Mouse (Mus musculus) spleen, adult 2 months (tissue): ENCODE data around the gene Rcn1. TPM values are rescaled to one million over a fixed set of nuclear protein-coding genes. Genes with fewer than 3 reads are reported as not detected.

Source experiments
- DNase-seq, 2 experiments: peaks; one replicate each; pipeline versions ENCODE4 v3.0.0 to v3.0.0-alpha.2; 2012 to 2021; ENCODE audit warnings: low spot score in 2 of 2, low read depth in 1 of 2
- H3K27ac ChIP-seq: fragments of 200-500 bp; 2 replicates; pipeline ENCODE4 v1.5.1; 2012; ENCODE audit warnings: low read length, inconsistent platforms; ENCODE audit not compliant: insufficient read depth
- H3K27me3 ChIP-seq: fragments of 200-500 bp; 2 replicates; pipeline ENCODE4 v1.6.1; 2012; ENCODE audit warnings: mild to moderate bottlenecking, moderate library complexity, low read length, inconsistent platforms; ENCODE audit not compliant: control insufficient read depth, insufficient read depth
- H3K36me3 ChIP-seq: fragments of 200-500 bp; 2 replicates; pipeline ENCODE4 v1.6.1; 2012; ENCODE audit warnings: mild to moderate bottlenecking, low read length, inconsistent platforms; ENCODE audit not compliant: control insufficient read depth, insufficient read depth
- H3K4me1 ChIP-seq: fragments of 200-500 bp; 2 replicates; pipeline ENCODE4 v1.6.1; 2011; ENCODE audit warnings: inconsistent platforms; ENCODE audit not compliant: control insufficient read depth, insufficient read depth, insufficient read length
- H3K4me3 ChIP-seq: fragments of 200-500 bp; 2 replicates; pipeline ENCODE4 v1.5.1; 2011; ENCODE audit warnings: mild to moderate bottlenecking, inconsistent platforms; ENCODE audit not compliant: insufficient read depth, insufficient read length; ENCODE audit errors: extremely low read depth
- CTCF ChIP-seq: fragments of 200-500 bp; IDR thresholded peaks from 2 replicates; pipeline ENCODE4 v1.5.1; 2011; ENCODE audit warnings: mild to moderate bottlenecking, inconsistent platforms; ENCODE audit not compliant: insufficient read depth, insufficient read length, insufficient replicate concordance; ENCODE audit errors: extremely low read depth
- POLR2A ChIP-seq: fragments of 200-500 bp; IDR thresholded peaks from 2 replicates; pipeline ENCODE4 v1.6.1; 2011; ENCODE audit warnings: low read depth, low read length, inconsistent platforms
- WGBS: fragments of 180-500 bp; shearing (Covaris S2); methylation state at CpG from one replicate; pipeline ENCODE4 v1.1.7; 2018; 5-methylcytosine and 5-hydroxymethylcytosine counted together
- polyA plus RNA-seq: library from polyadenylated mRNA; depleted of rRNA; stranded (reverse); fragments of >200 nt; gene quantifications from 2 replicates; pipeline ENCODE4 v1.2.3, GENCODE M21; 2012

Rcn1 gene
- polyA plus RNA-seq, 1 experiment, result 5.1 TPM

GRCm38 (mm10) chr2:105384998-105385397 lies 14.1 kb downstream of the Rcn1 start:
- 82% methylated on average over 3 of the region's 3 CpGs for WGBS
- no peak for DNase-seq
- Histone ChIP-seq H3K27ac (no peak overlapping the region), H3K4me1 (no peaks in the 10 kb centered on the region), H3K36me3 (peaks cover 4% of the 10 kb centered on the region), H3K4me3 (no peak overlapping the region), H3K27me3 (no peaks in the 10 kb centered on the region)
- no peak for TF ChIP-seq CTCF
- TF ChIP-seq POLR2A, result no peak

GRCm38 (mm10) chr2:105383063-105383462 lies 16.1 kb downstream of the Rcn1 start:
- H3K4me1 ChIP-seq, result no peaks in the 10 kb centered on the region
- 92% methylated on average over 8 of the region's 8 CpGs for WGBS
- no peak overlapping the region for H3K4me3 ChIP-seq
- H3K27me3 ChIP-seq, result no peaks in the 10 kb centered on the region
- no peak overlapping the region for H3K27ac ChIP-seq
- no peak for DNase-seq
- H3K36me3 ChIP-seq, result peaks cover 3% of the 10 kb centered on the region
- no peak for TF ChIP-seq POLR2A
- TF ChIP-seq CTCF, result no peak

- Histone ChIP-seq H3K36me3 (no peaks in the 10 kb centered on the region), H3K27me3 (no peaks in the 10 kb centered on the region), H3K27ac (no peak overlapping the region), H3K4me1 (no peaks in the 10 kb centered on the region), H3K4me3 (no peak overlapping the region)
- no peak for DNase-seq
- no peak for TF ChIP-seq POLR2A
- TF ChIP-seq CTCF, result no peak
- WGBS, result 79% methylated on average over 3 of the region's 3 CpGs
These were observed 18.3 kb downstream of the Rcn1 start for GRCm38 (mm10) chr2:105380757-105381319.

- DNase-seq, result no peak
- no peak overlapping the region for H3K27ac ChIP-seq
- no peaks in the 10 kb centered on the region for H3K36me3 ChIP-seq
- no peaks in the 10 kb centered on the region for H3K27me3 ChIP-seq
- TF ChIP-seq CTCF, result no peak
- no peak for TF ChIP-seq POLR2A
- no peaks in the 10 kb centered on the region for H3K4me1 ChIP-seq
- 87% methylated on average over 1 of the region's 1 CpGs for WGBS
- no peak overlapping the region for H3K4me3 ChIP-seq
These were observed 19.4 kb downstream of the Rcn1 start for GRCm38 (mm10) chr2:105379682-105380081.

- no peaks in the 10 kb centered on the region for H3K36me3 ChIP-seq
- H3K4me1 ChIP-seq, result no peaks in the 10 kb centered on the region
- 89% methylated on average over 4 of the region's 4 CpGs for WGBS
- H3K27me3 ChIP-seq, result no peaks in the 10 kb centered on the region; the same call in 1 of the 2 replicates
- no peak overlapping the region for H3K4me3 ChIP-seq
- no peak for TF ChIP-seq CTCF
- no peak for TF ChIP-seq POLR2A
- H3K27ac ChIP-seq, result no peak overlapping the region
- no peak for DNase-seq
These were observed 23.4 kb downstream of the Rcn1 start for GRCm38 (mm10) chr2:105375705-105376104.

GRCm38 (mm10) chr2:105375261-105375660 lies 23.9 kb downstream of the Rcn1 start:
- no peak for DNase-seq
- Histone ChIP-seq H3K36me3 (no peaks in the 10 kb centered on the region), H3K27ac (no peak overlapping the region), H3K27me3 (no peaks in the 10 kb centered on the region; the same call in 1 of the 2 replicates), H3K4me3 (no peak overlapping the region), H3K4me1 (no peaks in the 10 kb centered on the region)
- TF ChIP-seq POLR2A (no peak), CTCF (no peak)
- WGBS, result 80% methylated on average over 7 of the region's 7 CpGs

GRCm38 (mm10) chr2:105373658-105374057 lies 25.5 kb downstream of the Rcn1 start:
- DNase-seq, result no peak
- 84% methylated on average over 11 of the region's 11 CpGs for WGBS

More at GRCm38 (mm10) chr2:105373658-105374057, 25.5 kb downstream of the Rcn1 start:
- Histone ChIP-seq H3K27me3 (no peaks in the 10 kb centered on the region; the same call in 1 of the 2 replicates), H3K27ac (no peak overlapping the region), H3K36me3 (no peaks in the 10 kb centered on the region), H3K4me3 (no peak overlapping the region), H3K4me1 (no peaks in the 10 kb centered on the region)
- no peak for TF ChIP-seq CTCF
- TF ChIP-seq POLR2A, result no peak
